Mouse (Mus musculus) heart, embryonic 14.5 days (tissue): ENCODE data around the gene Ssr3. TPM values are rescaled to one million over a fixed set of nuclear protein-coding genes. Genes with fewer than 3 reads are reported as not detected.
"Not testable (repeated sequence)": the region's sequence is repeated elsewhere in the genome, so short reads cannot be mapped to it uniquely, and the experiment has no call there.

Experiments used
- ATAC-seq: fragments of 200-750 bp; cut with Nextera tagmentation; 2 replicates; pipeline ENCODE4 v1.8.0; 2017; ENCODE audit warnings: low read depth, moderate TSS enrichment; ENCODE audit not compliant: insufficient number of reproducible peaks, insufficient read depth, low FRiP score
- H3K27ac ChIP-seq, 2 experiments: fragments of 200-500 bp in 1 of 2; fragments of 300-500 bp in 1 of 2; sonication (generic) in 1 of 2; replicated peaks in 1 of 2; 2 replicates each; pipeline ENCODE4 v1.5.1; 2012 to 2014; ENCODE audit warnings: low read depth in 2 of 2, low read length in 2 of 2, control low read depth in 1 of 2, mild to moderate bottlenecking in 1 of 2, mixed read lengths in 1 of 2; ENCODE audit not compliant: control insufficient read depth in 1 of 2, insufficient read depth in 1 of 2
- H3K27me3 ChIP-seq: fragments of 300-500 bp; sonication (generic); 2 replicates; pipeline ENCODE4 v1.6.1; 2014; ENCODE audit warnings: mild to moderate bottlenecking, low read length, control low read depth; ENCODE audit not compliant: control insufficient read depth, insufficient read depth
- H3K36me3 ChIP-seq: fragments of 300-500 bp; sonication (generic); 2 replicates; pipeline ENCODE4 v1.6.1; 2014; ENCODE audit warnings: mild to moderate bottlenecking, control low read depth, low read length, mixed read lengths; ENCODE audit not compliant: control insufficient read depth, insufficient read depth
- H3K4me1 ChIP-seq, 2 experiments: fragments of 200-500 bp in 1 of 2; fragments of 300-500 bp in 1 of 2; sonication (generic) in 1 of 2; 2 replicates each; pipeline ENCODE4 v1.6.1; 2012 to 2014; ENCODE audit warnings: low read length in 2 of 2, control low read depth in 1 of 2, mixed read lengths in 1 of 2; ENCODE audit not compliant: control insufficient read depth in 2 of 2, insufficient read depth in 2 of 2
- H3K4me2 ChIP-seq: fragments of 300-500 bp; sonication (generic); 2 replicates; pipeline ENCODE4 v1.6.1; 2014; ENCODE audit warnings: mild to moderate bottlenecking, low read length
- H3K4me3 ChIP-seq, 2 experiments: fragments of 200-500 bp in 1 of 2; fragments of 300-500 bp in 1 of 2; sonication (generic) in 1 of 2; 2 replicates each; pipeline ENCODE4 v1.5.1; 2012 to 2014; ENCODE audit warnings: low read length in 2 of 2, mild to moderate bottlenecking in 2 of 2, control low read depth in 1 of 2, low read depth in 1 of 2, moderate library complexity in 1 of 2; ENCODE audit not compliant: control insufficient read depth in 1 of 2, insufficient read depth in 1 of 2
- H3K9ac ChIP-seq: fragments of 300-500 bp; sonication (generic); 2 replicates; pipeline ENCODE4 v1.6.1; 2014; ENCODE audit warnings: mild to moderate bottlenecking, low read length
- H3K9me3 ChIP-seq: fragments of 300-500 bp; sonication (generic); 2 replicates; pipeline ENCODE4 v1.6.1; 2016; ENCODE audit warnings: low read length, control low read depth; ENCODE audit not compliant: control insufficient read depth
- WGBS: fragments of 180-500 bp; shearing (Covaris S2); extraction: QIAGEN DNeasy Blood & Tissue Kit; methylation state at CpG from one replicate; pipeline ENCODE4 v1.1.7; 2014; 5-methylcytosine and 5-hydroxymethylcytosine counted together
- polyA plus RNA-seq: library from polyadenylated mRNA; unstranded; fragments of >200 nt; fragmentation: Nextera tagmentation; extraction: Ambion mirVana; gene quantifications from 2 replicates; pipeline ENCODE4 v1.2.1, GENCODE M21; 2014

The Ssr3 gene
- polyA plus RNA-seq, 1 experiment from 2014 or later = 230 TPM

DNA sequence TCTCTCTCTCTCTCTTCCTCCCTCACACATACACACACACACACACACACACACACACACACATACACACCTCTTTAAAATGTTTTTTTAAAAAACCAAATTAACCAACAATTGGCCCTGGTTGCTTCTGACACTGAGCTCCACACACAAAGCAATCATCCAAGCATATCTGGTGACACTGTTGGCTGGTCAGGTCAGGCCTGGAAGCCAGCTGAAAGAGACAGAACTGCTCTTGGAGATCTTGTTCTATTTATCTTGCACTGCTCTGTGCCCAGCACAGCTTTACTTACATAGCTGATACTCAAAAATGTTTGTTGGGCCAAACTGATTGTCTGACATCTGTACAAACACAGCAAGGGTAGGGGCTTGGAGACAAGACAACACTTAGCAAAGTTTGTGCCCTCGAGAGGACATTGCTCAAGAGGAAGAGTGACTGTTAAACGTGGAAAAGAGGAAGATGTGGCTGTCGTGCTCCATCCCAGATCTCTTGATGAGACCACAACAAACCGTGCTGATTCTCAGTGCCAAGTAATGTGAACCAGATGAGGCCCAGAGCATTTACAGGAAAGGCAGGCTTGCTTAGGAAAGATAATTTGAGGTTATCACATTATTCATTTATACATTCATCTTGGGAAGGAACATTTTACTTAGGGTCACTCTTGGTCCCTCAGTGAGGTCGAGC, 25.6 kb upstream of the Ssr3 start:
- no peak overlapping the region for H3K27ac ChIP-seq
- H3K4me1 ChIP-seq = no peaks in the 10 kb centered on the region
- no peaks in the 10 kb centered on the region for H3K27me3 ChIP-seq
- no peak overlapping the region for H3K4me3 ChIP-seq
- no peak overlapping the region for H3K9ac ChIP-seq
- H3K9me3 ChIP-seq = no peaks in the 10 kb centered on the region
- ATAC-seq = no peak
- no peaks in the 10 kb centered on the region for H3K36me3 ChIP-seq
- H3K4me2 ChIP-seq = no peak overlapping the region
- 56% methylated on average over 5 of the region's 5 CpGs for WGBS

DNA sequence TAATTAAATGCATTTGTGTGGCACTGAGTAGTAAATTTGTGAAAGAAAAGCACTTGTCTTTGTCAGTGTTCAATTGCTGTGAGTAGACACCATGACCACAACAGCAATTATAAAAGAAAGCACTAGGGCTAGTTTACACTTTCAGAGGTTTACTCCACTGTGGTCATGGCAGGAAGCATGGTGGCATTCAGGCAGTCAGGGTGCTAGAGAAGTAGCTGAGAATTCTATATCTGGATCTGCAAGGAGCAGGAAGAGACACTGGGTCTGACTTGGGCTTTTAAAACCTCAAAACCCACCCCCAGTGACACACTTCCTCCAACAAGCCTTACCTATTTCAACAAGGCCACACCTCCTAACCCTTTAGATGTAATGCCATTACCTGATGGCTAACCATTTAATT, 24.1 kb upstream of the Ssr3 start:
- H3K36me3 ChIP-seq = no peaks in the 10 kb centered on the region
- no peak overlapping the region for H3K9ac ChIP-seq
- no peaks in the 10 kb centered on the region for H3K4me1 ChIP-seq
- H3K4me3 ChIP-seq = no peak overlapping the region
- ATAC-seq = no peak
- H3K4me2 ChIP-seq = no peak overlapping the region
- H3K27ac ChIP-seq = no peak overlapping the region
- no peaks in the 10 kb centered on the region for H3K9me3 ChIP-seq
- no peaks in the 10 kb centered on the region for H3K27me3 ChIP-seq

DNA sequence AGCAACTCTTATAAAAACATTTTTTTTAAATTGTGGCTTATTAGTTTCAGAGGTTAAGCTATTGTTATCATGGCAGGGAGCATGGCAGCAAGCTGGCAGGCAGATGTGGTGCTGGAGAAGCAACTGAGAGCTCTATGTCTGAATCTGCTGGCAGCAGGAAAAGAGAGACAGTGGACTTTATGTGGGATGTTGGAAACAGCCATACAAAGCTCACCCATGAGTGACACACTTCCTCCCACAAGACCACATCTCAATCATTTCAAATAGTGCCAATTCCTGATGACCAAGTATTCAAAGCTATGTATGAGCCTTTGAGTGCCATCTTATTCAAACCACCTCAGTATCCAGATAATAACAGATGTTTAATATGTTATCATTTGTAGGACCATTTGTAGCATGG, 15.5 kb upstream of the Ssr3 start:
- ATAC-seq = no peak
- H3K36me3 ChIP-seq = no peaks in the 10 kb centered on the region
- H3K27me3 ChIP-seq = no peaks in the 10 kb centered on the region
- H3K4me2 ChIP-seq = no peak overlapping the region
- H3K9ac ChIP-seq = no peak overlapping the region
- H3K27ac ChIP-seq = no peak overlapping the region
- no peaks in the 10 kb centered on the region for H3K4me1 ChIP-seq
- no peaks in the 10 kb centered on the region for H3K9me3 ChIP-seq
- H3K4me3 ChIP-seq = no peak overlapping the region

DNA sequence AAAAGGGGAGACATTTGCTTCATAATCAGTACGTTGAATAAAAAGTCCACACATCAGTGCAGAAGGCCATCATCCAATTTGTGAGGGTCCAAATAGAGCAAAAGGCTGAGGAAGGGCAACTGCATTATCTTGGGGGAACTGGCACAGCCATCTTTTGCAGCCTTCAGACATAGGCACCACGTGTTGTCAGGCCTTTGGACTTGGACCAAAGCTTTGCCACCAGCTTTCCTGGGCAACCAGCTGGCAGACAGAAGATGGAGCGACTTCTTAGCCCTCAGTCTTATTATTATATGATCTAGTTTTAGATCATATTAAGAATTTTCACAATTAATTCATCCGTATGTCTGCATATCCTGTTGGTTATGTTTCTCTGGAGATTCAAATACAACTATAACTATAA, 13.4 kb upstream of the Ssr3 start:
- WGBS = 68% methylated on average over 4 of the region's 4 CpGs
- no peaks in the 10 kb centered on the region for H3K4me1 ChIP-seq
- H3K4me3 ChIP-seq = no peak overlapping the region
- H3K27ac ChIP-seq = no peak overlapping the region
- no peak overlapping the region for H3K9ac ChIP-seq
- H3K36me3 ChIP-seq = no peaks in the 10 kb centered on the region
- no peak for ATAC-seq
- no peak overlapping the region for H3K4me2 ChIP-seq
- H3K9me3 ChIP-seq = no peaks in the 10 kb centered on the region
- H3K27me3 ChIP-seq = no peaks in the 10 kb centered on the region

DNA sequence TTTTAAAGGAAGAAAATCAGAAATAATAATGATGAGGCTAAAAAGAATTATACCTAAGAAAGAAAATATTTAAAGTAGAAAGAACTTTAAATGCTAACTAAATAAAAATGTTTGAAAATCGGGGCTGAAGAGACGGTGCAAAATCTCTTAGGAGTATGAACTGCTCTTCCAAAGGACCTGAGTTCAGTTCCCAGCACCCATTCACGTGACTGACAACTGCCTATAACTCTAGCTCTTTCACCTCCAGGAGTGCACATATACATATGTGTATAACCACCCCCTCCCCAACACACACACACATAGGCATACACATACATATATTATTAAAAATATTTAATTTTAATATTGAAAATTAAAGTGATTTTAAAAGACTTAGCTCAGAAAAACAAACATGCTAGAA, 5.1 kb upstream of the Ssr3 start:
- Histone ChIP-seq H3K4me3 (no peak overlapping the region), H3K27me3 (no peaks in the 10 kb centered on the region), H3K36me3 (no peaks in the 10 kb centered on the region), H3K4me1 (no peaks in the 10 kb centered on the region), H3K9me3 (no peaks in the 10 kb centered on the region), H3K9ac (no peak overlapping the region), H3K4me2 (no peak overlapping the region), H3K27ac (no peak overlapping the region)
- 79% methylated on average over 3 of the region's 3 CpGs for WGBS
- no peak for ATAC-seq

DNA sequence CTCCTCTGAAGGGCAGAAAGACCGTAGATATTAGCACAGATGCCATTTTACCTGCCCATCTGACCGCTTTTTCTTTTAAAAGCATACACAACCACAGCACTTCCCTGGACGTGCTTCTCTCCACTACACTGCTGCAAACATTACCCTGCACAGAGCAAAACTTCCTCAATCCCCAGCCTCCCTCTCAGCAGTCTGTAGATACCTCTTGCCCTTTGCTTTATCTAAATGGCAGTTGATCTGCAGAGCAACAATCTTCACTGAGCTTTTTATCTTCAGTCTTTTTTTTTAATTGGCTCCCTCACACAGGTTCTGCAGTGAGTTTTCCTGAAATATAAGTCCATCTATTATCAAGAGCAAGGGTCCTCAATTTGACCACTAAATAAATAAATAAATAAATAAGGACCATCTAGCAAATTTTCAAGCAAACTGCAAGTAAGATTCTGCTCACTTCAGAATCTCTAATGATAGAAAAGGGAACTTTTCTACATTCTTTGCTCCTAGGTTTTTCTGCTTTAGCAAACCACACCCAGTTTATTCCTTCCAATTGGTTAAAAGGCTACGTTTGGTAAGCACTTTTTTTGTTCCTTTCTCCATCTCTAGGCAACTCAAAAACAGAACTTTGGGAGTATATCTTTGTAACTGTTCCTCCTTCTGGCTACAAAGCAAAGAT, 4.5 kb upstream of the Ssr3 start:
- no peak overlapping the region for H3K4me3 ChIP-seq
- H3K9ac ChIP-seq = no peak overlapping the region
- no peak for ATAC-seq
- 72% methylated on average over 4 of the region's 4 CpGs for WGBS
- H3K4me2 ChIP-seq = no peak overlapping the region
- no peaks in the 10 kb centered on the region for H3K4me1 ChIP-seq
- no peaks in the 10 kb centered on the region for H3K36me3 ChIP-seq
- no peaks in the 10 kb centered on the region for H3K9me3 ChIP-seq
- no peak overlapping the region for H3K27ac ChIP-seq
- H3K27me3 ChIP-seq = no peaks in the 10 kb centered on the region

DNA sequence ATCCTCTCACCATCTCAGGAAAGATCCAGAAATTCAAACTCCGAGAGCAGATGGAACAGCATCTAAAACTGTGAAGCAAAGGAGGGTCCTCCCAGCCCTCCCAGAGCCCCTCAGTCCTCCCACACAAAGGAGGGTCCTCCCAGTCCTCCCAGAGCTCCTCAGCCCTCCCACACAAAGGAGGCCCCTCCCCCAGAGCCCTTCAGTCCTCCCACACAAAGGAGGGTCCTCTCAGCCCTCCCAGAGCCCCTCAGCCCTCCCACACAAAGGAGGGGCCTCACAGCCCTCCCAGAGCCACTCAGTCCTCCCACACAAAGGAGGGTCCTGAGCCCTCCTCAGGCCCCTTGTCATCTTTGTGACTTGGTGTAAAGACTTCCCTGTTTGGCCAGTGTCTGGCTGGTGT, 2.7 kb upstream of the Ssr3 start:
- not testable (repeated sequence) for ATAC-seq, H3K4me2 ChIP-seq, H3K9me3 ChIP-seq, H3K9ac ChIP-seq, H3K27me3 ChIP-seq, H3K4me1 ChIP-seq, H3K27ac ChIP-seq, H3K4me3 ChIP-seq, H3K36me3 ChIP-seq
- 69% methylated on average over 1 of the region's 1 CpGs for WGBS
